Mouse (Mus musculus): Measurements from ENCODE around the gene Olfr661. TPM values are rescaled to one million over a fixed set of nuclear protein-coding genes. Genes with fewer than 3 reads are reported as not detected.

The Olfr661 gene
- not detected for total RNA-seq (2021)
- long read RNA-seq, experiment 1 = 0 reads
- long read RNA-seq, experiment 2 = 0 reads

- DNase-seq (ENCODE audit: low spot score in 2 of 2) = no peak
These were observed at the start of gene Olfr661 for GRCm38 (mm10) chr7:104686201-104686600. Gene Olfr661 (plus strand): TSS chr7:104686501.

- DNase-seq (ENCODE audit: low spot score in 2 of 2) = no peak
These were observed 39.3 kb upstream of the Olfr661 start, which contains the start of gene Olfr658 for GRCm38 (mm10) chr7:104646841-104647482. Gene Olfr658 (minus strand): TSS chr7:104647305.

- no peak for DNase-seq (ENCODE audit: low spot score in 2 of 2)
These were observed 19.8 kb upstream of the Olfr661 start, which contains the start of gene Olfr659 for GRCm38 (mm10) chr7:104666453-104666852. Gene Olfr659 (plus strand): TSS chr7:104666753.

Other genes starting within 250 kb of the Olfr661 start
- 1 to 10 TPM; 1.4 to 1.5 TPM for gene Trim30a, start 221.3 kb upstream of the Olfr661 start, total RNA-seq (2021)
- under 1 TPM; 0.32 to 0.62 TPM for gene Trim30d, start 178.7 kb upstream of the Olfr661 start, total RNA-seq (2021)
- not detected for gene Olfr651, start 136.4 kb upstream of the Olfr661 start, total RNA-seq (2021)
- gene Olfr652, start 125.6 kb upstream of the Olfr661 start, total RNA-seq (2021) = not detected
- gene Olfr653, start 109.2 kb upstream of the Olfr661 start, total RNA-seq (2021) = not detected
- not detected for gene Olfr654, start 99.5 kb upstream of the Olfr661 start, total RNA-seq (2021)
- gene Olfr655, start 84.7 kb upstream of the Olfr661 start, total RNA-seq (2021) = not detected
- not detected for gene Olfr656, start 72.5 kb upstream of the Olfr661 start, total RNA-seq (2021)
- gene Olfr657, start 61.7 kb upstream of the Olfr661 start, total RNA-seq (2021) = not detected
- gene Olfr658, start 39.2 kb upstream of the Olfr661 start, total RNA-seq (2021) = not detected
- gene Olfr659, start 19.7 kb upstream of the Olfr661 start, total RNA-seq (2021) = not detected
- not detected for gene Usp17le, start 91.0 kb downstream of the Olfr661 start, total RNA-seq (2021)
- gene Usp17lb, start 156.1 kb downstream of the Olfr661 start, total RNA-seq (2021) = not detected
- gene Usp17la, start 170.5 kb downstream of the Olfr661 start, total RNA-seq (2021) = not detected
- gene Olfr665, start 191.5 kb downstream of the Olfr661 start, total RNA-seq (2021) = not detected
- gene Olfr666, start 209.5 kb downstream of the Olfr661 start, total RNA-seq (2021) = not detected
- gene Olfr667, start 235.0 kb downstream of the Olfr661 start, total RNA-seq (2021) = not detected
- not detected for gene Olfr668, start 241.6 kb downstream of the Olfr661 start, total RNA-seq (2021)
- gene Olfr669, start 247.7 kb downstream of the Olfr661 start, total RNA-seq (2021) = not detected